Mouse (Mus musculus): ENCODE results near the gene Gale. TPM values are rescaled to one million over a fixed set of nuclear protein-coding genes. Genes with fewer than 3 reads are reported as not detected.

Gale gene
- polyA plus RNA-seq, 1 experiment: 42.9 TPM

DNA sequence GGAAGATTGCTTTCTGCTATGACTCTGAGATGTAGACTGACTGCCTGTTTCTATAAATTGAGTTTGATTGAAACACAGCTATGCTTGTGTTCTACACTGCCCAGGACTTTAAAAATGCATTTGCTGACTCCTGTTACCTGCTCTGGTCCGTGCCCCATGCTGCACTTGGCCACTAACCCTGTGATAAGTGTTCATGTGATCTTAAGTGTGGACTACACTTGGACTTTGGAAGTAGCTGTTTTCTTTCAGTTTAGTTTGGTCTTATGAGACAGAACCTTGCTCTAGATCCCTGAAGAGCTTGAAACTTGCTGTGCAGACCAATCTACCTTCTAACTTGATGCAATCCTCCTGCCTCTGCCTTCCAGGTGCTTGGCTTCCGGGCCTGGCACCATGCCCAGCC is 39.1 kb upstream of the Gale start:
- TF ChIP-seq POLR2A (IDR thresholded peaks at IDR 0.05; ENCODE audit: borderline replicate concordance, insufficient read depth, low read length): no peak
- TF ChIP-seq CTCF (IDR thresholded peaks at IDR 0.05; ENCODE audit: borderline replicate concordance, insufficient read depth, low read depth, low read length): no peak
- 90% methylated on average over 2 of the region's 2 CpGs for WGBS
- no peak for DNase-seq

DNA sequence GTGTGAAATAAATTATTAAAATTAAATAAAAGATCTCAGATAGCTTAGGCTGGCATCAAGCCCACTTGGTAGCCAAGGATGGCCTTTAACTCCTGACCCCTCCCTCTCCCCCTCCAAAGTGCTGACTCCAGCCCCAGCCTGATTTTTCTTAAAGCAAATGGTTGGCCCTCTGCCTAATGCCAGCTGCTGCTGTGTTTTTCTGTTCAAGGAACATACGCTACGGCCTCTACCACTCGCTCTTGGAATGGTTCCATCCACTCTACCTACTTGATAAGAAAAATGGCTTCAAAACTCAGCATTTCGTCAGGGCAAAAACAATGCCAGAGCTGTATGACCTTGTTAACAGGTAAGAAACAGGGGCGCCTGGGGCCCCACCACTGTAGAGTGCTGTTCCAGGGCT is 38.2 kb upstream of the Gale start:
- WGBS: 67% methylated on average over 5 of the region's 5 CpGs

More for the DNA sequence above, 39.1 kb upstream of the Gale start:
- Histone ChIP-seq H3K4me1 (ENCODE audit: control insufficient read depth, insufficient read depth, low read length) (no peaks in the 10 kb centered on the region; the same call in 1 of the 2 replicates), H3K27ac (ENCODE audit: insufficient read depth, low read length) (no peak overlapping the region), H3K4me3 (replicated peaks; ENCODE audit: insufficient read depth, low read depth, low read length) (no peak overlapping the region), H3K27me3 (ENCODE audit: control insufficient read depth, insufficient read depth, low read length) (no peaks in the 10 kb centered on the region)

GRCm38 (mm10) chr4:135926195-135926808 is 37.2 kb upstream of the Gale start:
- DNase-seq: no peak
- TF ChIP-seq POLR2A (IDR thresholded peaks at IDR 0.05; ENCODE audit: borderline replicate concordance, insufficient read depth, low read length): no peak
- no peak for TF ChIP-seq CTCF (IDR thresholded peaks at IDR 0.05; ENCODE audit: borderline replicate concordance, insufficient read depth, low read depth, low read length)
- H3K4me3 ChIP-seq (replicated peaks; ENCODE audit: insufficient read depth, low read depth, low read length): no peak overlapping the region
- WGBS: 92% methylated on average over 10 of the region's 10 CpGs
- H3K27ac ChIP-seq (ENCODE audit: insufficient read depth, low read length): no peak overlapping the region
- no peaks in the 10 kb centered on the region; the same call in 1 of the 2 replicates for H3K4me1 ChIP-seq (ENCODE audit: control insufficient read depth, insufficient read depth, low read length)
- H3K27me3 ChIP-seq (ENCODE audit: control insufficient read depth, insufficient read depth, low read length): no peaks in the 10 kb centered on the region

More for the DNA sequence above, 38.2 kb upstream of the Gale start:
- no peaks in the 10 kb centered on the region for H3K27me3 ChIP-seq (ENCODE audit: control insufficient read depth, insufficient read depth, low read length)
- H3K4me3 ChIP-seq (replicated peaks; ENCODE audit: insufficient read depth, low read depth, low read length): no peak overlapping the region
- no peak for DNase-seq
- H3K4me1 ChIP-seq (ENCODE audit: control insufficient read depth, insufficient read depth, low read length): no peaks in the 10 kb centered on the region; the same call in 1 of the 2 replicates
- H3K27ac ChIP-seq (ENCODE audit: insufficient read depth, low read length): no peak overlapping the region
- TF ChIP-seq CTCF (IDR thresholded peaks at IDR 0.05; ENCODE audit: borderline replicate concordance, insufficient read depth, low read depth, low read length) (no peak), POLR2A (IDR thresholded peaks at IDR 0.05; ENCODE audit: borderline replicate concordance, insufficient read depth, low read length) (no peak)

- no peak for DNase-seq
- TF ChIP-seq POLR2A (IDR thresholded peaks at IDR 0.05; ENCODE audit: borderline replicate concordance, insufficient read depth, low read length): no peak
- TF ChIP-seq CTCF (IDR thresholded peaks at IDR 0.05; ENCODE audit: borderline replicate concordance, insufficient read depth, low read depth, low read length): no peak
- Histone ChIP-seq H3K27me3 (ENCODE audit: control insufficient read depth, insufficient read depth, low read length) (no peaks in the 10 kb centered on the region), H3K4me3 (replicated peaks; ENCODE audit: insufficient read depth, low read depth, low read length) (no peak overlapping the region), H3K4me1 (ENCODE audit: control insufficient read depth, insufficient read depth, low read length) (no peaks in the 10 kb centered on the region; the same call in 1 of the 2 replicates), H3K27ac (ENCODE audit: insufficient read depth, low read length) (no peak overlapping the region)
- WGBS: 96% methylated on average over 3 of the region's 3 CpGs
Observed at GRCm38 (mm10) chr4:135926861-135927260, 36.7 kb upstream of the Gale start.

GRCm38 (mm10) chr4:135928376-135928775 is 35.2 kb upstream of the Gale start:
- Histone ChIP-seq H3K27me3 (ENCODE audit: control insufficient read depth, insufficient read depth, low read length) (no peaks in the 10 kb centered on the region), H3K27ac (ENCODE audit: insufficient read depth, low read length) (no peak overlapping the region), H3K4me3 (replicated peaks; ENCODE audit: insufficient read depth, low read depth, low read length) (no peak overlapping the region), H3K4me1 (ENCODE audit: control insufficient read depth, insufficient read depth, low read length) (no peaks in the 10 kb centered on the region)
- no peak for DNase-seq
- TF ChIP-seq CTCF (IDR thresholded peaks at IDR 0.05; ENCODE audit: borderline replicate concordance, insufficient read depth, low read depth, low read length): no peak
- TF ChIP-seq POLR2A (IDR thresholded peaks at IDR 0.05; ENCODE audit: borderline replicate concordance, insufficient read depth, low read length): no peak
- 81% methylated on average over 9 of the region's 9 CpGs for WGBS

- WGBS: 91% methylated on average over 5 of the region's 5 CpGs
- Histone ChIP-seq H3K4me3 (replicated peaks; ENCODE audit: insufficient read depth, low read depth, low read length) (no peak overlapping the region), H3K4me1 (ENCODE audit: control insufficient read depth, insufficient read depth, low read length) (no peaks in the 10 kb centered on the region), H3K27me3 (ENCODE audit: control insufficient read depth, insufficient read depth, low read length) (no peaks in the 10 kb centered on the region), H3K27ac (ENCODE audit: insufficient read depth, low read length) (no peak overlapping the region)
- no peak for TF ChIP-seq POLR2A (IDR thresholded peaks at IDR 0.05; ENCODE audit: borderline replicate concordance, insufficient read depth, low read length)
- no peak for TF ChIP-seq CTCF (IDR thresholded peaks at IDR 0.05; ENCODE audit: borderline replicate concordance, insufficient read depth, low read depth, low read length)
- no peak for DNase-seq
Observed at GRCm38 (mm10) chr4:135929405-135929804, 34.1 kb upstream of the Gale start.

DNA sequence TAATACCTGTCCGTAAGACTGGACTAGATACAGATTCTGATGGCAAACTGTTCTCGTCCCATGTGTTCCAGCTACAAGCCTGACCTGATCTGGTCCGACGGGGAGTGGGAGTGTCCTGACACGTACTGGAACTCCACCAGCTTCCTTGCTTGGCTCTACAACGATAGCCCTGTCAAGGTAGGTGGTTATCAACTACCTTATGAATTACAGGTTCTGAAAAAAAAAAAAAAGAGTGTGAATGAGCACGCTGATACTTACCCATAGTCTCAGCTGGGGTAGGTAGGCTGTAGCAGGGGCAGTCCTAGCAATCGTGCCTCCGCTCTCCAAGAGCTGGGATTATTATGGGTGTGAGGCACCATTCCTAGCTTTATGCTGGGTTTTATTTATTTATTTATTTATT is 33.7 kb upstream of the Gale start:
- TF ChIP-seq CTCF (IDR thresholded peaks at IDR 0.05; ENCODE audit: borderline replicate concordance, insufficient read depth, low read depth, low read length): no peak
- TF ChIP-seq POLR2A (IDR thresholded peaks at IDR 0.05; ENCODE audit: borderline replicate concordance, insufficient read depth, low read length): no peak
- no peaks in the 10 kb centered on the region for H3K4me1 ChIP-seq (ENCODE audit: control insufficient read depth, insufficient read depth, low read length)
- H3K27ac ChIP-seq (ENCODE audit: insufficient read depth, low read length): no peak overlapping the region
- no peak for DNase-seq
- WGBS: 91% methylated on average over 9 of the region's 9 CpGs
- no peak overlapping the region for H3K4me3 ChIP-seq (replicated peaks; ENCODE audit: insufficient read depth, low read depth, low read length)
- no peaks in the 10 kb centered on the region for H3K27me3 ChIP-seq (ENCODE audit: control insufficient read depth, insufficient read depth, low read length)

- no peaks in the 10 kb centered on the region for H3K27me3 ChIP-seq (ENCODE audit: control insufficient read depth, insufficient read depth, low read length)
- WGBS: 96% methylated on average over 8 of the region's 8 CpGs
- H3K4me1 ChIP-seq (ENCODE audit: control insufficient read depth, insufficient read depth, low read length): no peaks in the 10 kb centered on the region
- H3K4me3 ChIP-seq (replicated peaks; ENCODE audit: insufficient read depth, low read depth, low read length): no peak overlapping the region
- no peak for DNase-seq
- H3K27ac ChIP-seq (ENCODE audit: insufficient read depth, low read length): no peak overlapping the region
- TF ChIP-seq CTCF (IDR thresholded peaks at IDR 0.05; ENCODE audit: borderline replicate concordance, insufficient read depth, low read depth, low read length) (no peak), POLR2A (IDR thresholded peaks at IDR 0.05; ENCODE audit: borderline replicate concordance, insufficient read depth, low read length) (no peak)
Observed at GRCm38 (mm10) chr4:135930239-135930638, 33.3 kb upstream of the Gale start.

Measured in cerebellum, adult 2 months (tissue).